Mouse (Mus musculus) E14TG2a.4 (cell line): ENCODE measurements around the gene Tek.

Experiments
- CTCF ChIP-seq: conservative IDR thresholded peaks from 2 replicates; pipeline ENCODE4 v1.5.1; 2014; ENCODE audit warnings: low read length
- POU5F1 ChIP-seq: IDR thresholded peaks from 2 replicates; pipeline ENCODE4 v1.6.1; 2014; ENCODE audit warnings: low read length, borderline replicate concordance

DNA sequence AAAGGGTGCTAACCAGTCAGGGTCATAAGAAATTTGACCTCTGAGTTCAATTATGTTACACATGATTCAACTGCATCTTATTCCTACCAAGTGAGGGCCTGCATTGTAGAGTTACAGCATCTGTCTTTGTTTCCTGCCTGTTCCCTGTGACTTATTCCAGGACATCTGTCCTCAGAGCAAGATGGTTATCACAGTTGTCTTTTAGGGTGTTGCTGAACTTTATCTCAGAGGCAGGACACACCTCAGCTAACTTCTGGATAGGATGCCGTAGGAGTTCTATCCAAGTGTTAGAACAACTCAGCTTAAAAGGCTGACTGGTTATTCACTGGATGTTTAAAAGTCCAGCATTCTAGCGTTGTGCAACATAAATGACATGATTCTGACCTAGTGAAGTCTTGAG, 46.9 kb upstream of the Tek start:
- TF ChIP-seq CTCF (no peak), POU5F1 (no peak)
